Mouse (Mus musculus) bone marrow macrophage, adult 2 months (primary cell): ENCODE measurements around the gene Gm6899.

Experiments used
- CTCF ChIP-seq: IDR thresholded peaks from 2 replicates; pipeline ENCODE4 v1.5.1; 2012; ENCODE audit warnings: low read depth, mild to moderate bottlenecking, low read length, moderate library complexity
- POLR2A ChIP-seq: IDR thresholded peaks from 2 replicates; pipeline ENCODE4 v1.6.1; 2012; ENCODE audit warnings: mild to moderate bottlenecking, low read depth, low read length, borderline replicate concordance

DNA sequence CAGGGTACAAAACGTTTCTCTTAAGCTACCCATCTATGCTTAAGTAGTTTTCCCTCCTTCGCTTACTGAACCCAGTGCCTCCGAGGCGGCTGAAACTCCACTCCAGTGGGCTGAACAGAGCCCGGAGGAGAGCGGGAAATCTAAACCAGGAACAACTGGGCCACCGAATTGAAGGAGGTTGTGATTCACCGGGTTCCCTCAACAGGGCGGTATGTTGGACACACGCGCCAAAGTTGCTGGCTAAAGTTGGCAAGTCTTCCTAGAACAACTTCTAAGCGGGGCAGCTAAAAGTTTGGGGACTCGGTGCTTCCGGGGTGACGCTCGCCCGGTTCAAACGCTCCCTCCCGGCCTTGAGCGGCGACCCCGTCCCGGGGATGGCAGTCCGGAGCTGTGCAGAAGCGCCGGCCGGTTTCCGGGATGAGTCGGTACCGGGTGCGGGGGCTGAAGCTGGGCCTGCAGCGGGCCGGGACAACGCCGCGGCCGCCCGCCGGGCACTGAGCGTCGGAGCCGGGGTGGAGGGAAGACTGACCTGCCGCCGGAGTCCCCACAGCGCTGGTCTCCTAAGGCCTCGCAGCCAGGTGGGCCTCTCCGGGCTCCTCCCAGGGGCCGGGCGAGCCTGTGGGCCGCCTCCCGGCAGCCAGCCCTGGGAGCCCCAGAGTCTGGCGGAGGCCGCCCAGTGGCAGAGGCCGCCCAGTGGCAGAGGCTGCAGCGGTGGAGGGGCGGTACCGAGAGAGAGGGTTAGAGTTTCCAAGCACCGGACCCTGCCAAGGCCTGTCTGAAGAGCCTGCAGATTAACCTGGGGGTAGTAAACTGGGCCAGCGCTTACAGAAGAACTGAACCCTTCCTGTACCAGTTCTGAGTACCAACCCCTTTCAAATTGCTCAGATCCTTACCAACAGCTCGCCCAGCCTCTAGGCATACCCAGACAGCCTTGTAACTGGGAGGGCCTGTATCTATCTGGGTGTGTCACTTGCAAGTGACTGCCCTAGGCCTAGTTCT, at the start of gene Gm6899, which contains the start of gene Vrk2:
- no peak for TF ChIP-seq POLR2A
- no peak for TF ChIP-seq CTCF
